Mouse (Mus musculus) embryonic fibroblast, embryonic 13.5 days (primary cell): ENCODE data around the gene Pdk1. TPM values are rescaled to one million over a fixed set of nuclear protein-coding genes. Genes with fewer than 3 reads are reported as not detected.

ENCODE experiments used
- H3K27ac ChIP-seq: 2 replicates; pipeline ENCODE4 v1.5.1; 2012; ENCODE audit warnings: low read length, control low read depth, inconsistent platforms; ENCODE audit not compliant: insufficient read depth
- H3K4me1 ChIP-seq: 2 replicates; pipeline ENCODE4 v1.6.1; 2011; ENCODE audit warnings: low read length; ENCODE audit not compliant: control insufficient read depth, insufficient read depth
- H3K4me3 ChIP-seq: 2 replicates; pipeline ENCODE4 v1.5.1; 2011; ENCODE audit warnings: mild to moderate bottlenecking, control low read depth, low read length; ENCODE audit not compliant: insufficient read depth
- CTCF ChIP-seq: IDR thresholded peaks from 2 replicates; pipeline ENCODE4 v1.5.1; 2011; ENCODE audit warnings: mild to moderate bottlenecking, control low read depth, low read length, moderate library complexity, borderline replicate concordance; ENCODE audit not compliant: insufficient read depth
- POLR2A ChIP-seq: IDR thresholded peaks from 2 replicates; pipeline ENCODE4 v1.6.1; 2011; ENCODE audit warnings: low read depth, mild to moderate bottlenecking, control low read depth, low read length, moderate library complexity
- polyA plus RNA-seq: library from polyadenylated mRNA; stranded (reverse); fragments of >200 nt; gene quantifications from 2 replicates; pipeline ENCODE4 v1.2.4, GENCODE M21; 2011; ENCODE audit warnings: low read depth; ENCODE audit not compliant: missing spikeins, insufficient read length

The Pdk1 gene
- polyA plus RNA-seq, 1 experiment = 32.7 TPM

DNA sequence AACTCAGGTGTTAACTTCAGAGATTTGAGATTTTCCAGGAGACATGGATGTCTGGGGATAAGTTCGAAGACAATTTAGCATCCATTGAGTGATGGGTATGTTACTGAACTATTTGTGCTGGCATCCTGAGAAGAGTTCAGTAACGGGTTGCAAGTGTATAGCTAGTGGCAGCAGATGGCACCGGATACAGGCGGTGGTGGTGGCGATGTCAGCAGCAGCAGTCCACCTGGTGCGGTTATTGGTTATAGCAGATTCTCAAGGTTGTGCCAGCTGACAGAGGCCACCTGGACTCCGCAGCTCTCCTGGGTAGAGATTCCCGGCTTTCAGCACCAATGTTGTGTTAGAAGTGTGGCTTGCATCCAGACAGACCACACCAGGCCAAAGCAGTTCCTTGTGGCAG is 61.0 kb downstream of the Pdk1 start:
- Histone ChIP-seq H3K4me1 (peaks cover 7% of the 10 kb centered on the region; the same call in 1 of the 2 replicates), H3K4me3 (no peak overlapping the region), H3K27ac (no peak overlapping the region)
- TF ChIP-seq CTCF = no peak
- TF ChIP-seq POLR2A = no peak

GRCm38 (mm10) chr2:71936711-71937110 is 63.7 kb downstream of the Pdk1 start:
- TF ChIP-seq POLR2A (no peak), CTCF (no peak)
- H3K4me3 ChIP-seq = no peak overlapping the region
- H3K27ac ChIP-seq = no peak overlapping the region
- H3K4me1 ChIP-seq = peaks cover 7% of the 10 kb centered on the region; the same call in 1 of the 2 replicates

DNA sequence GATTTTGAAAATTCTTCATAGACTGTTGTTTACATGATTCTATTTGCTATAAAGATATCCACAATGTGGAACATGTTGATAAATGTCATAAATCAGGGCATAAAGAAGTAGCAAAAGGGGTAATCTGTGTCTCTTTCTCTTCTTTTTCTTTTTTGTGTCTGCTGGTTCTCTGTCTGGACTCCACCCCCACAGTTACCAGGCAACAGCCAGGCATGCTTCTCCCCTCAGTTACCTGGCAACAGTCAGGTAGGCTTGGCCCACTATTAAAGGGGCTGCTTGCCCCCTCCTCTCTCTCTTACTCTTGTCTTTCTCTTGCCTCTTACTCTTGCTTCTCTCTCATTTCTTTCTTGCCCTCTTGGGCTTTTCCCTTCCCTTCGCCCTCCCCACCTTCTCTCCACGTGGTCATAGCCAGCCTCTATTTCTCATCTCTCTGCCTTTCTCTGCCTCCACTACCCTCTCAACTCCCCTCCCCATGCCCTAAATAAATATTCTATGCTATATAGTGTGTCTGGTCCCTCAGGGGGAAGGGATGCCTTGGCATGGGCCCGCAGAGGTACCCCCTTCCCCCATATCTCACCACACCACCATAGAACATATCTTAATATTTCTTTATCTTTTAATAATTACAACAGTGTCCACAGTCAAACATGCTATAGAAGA is 64.8 kb downstream of the Pdk1 start:
- TF ChIP-seq CTCF = no peak
- Histone ChIP-seq H3K27ac (no peak overlapping the region), H3K4me1 (peaks cover 7% of the 10 kb centered on the region; the same call in 1 of the 2 replicates), H3K4me3 (no peak overlapping the region)

DNA sequence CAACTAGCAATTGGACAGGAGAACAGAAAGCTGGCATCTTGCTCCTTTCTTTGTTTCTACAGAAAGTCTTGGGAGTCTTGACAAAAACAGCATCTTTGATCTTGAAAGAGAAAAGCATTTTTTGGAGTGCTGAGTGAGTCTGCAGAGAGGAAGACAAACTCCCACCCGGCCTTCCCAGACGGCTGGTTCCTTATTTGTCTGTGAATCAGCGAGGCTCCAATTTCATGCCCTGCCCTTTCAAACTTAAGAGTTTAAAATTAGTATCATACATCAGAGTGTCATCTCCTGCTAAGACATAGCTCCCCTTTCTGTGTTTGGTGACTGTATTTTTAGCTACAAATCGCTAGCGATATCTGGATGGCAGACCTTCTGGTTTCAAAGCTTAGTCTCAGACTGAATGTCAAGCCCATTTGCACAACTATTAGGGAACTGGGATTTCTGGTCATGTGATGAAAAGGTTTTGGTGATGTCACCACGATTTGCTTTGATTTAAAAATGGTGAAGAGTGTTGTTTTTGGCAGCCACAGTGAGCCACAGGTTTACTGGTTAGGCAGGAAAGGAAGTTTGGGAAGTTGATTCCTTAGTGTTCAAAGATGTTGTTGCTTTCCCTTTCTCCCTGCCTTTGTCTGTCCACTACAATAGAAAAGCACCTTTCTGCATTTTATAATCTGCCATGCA is 65.8 kb downstream of the Pdk1 start:
- no peak for TF ChIP-seq POLR2A
- no peak for TF ChIP-seq CTCF
- Histone ChIP-seq H3K4me3 (no peak overlapping the region), H3K27ac (peak overlapping the region; percentile 68), H3K4me1 (peaks cover 7% of the 10 kb centered on the region; the same call in 1 of the 2 replicates)

GRCm38 (mm10) chr2:71941005-71941720 is 68.1 kb downstream of the Pdk1 start:
- no peak overlapping the region for H3K4me3 ChIP-seq
- TF ChIP-seq POLR2A (no peak), CTCF (no peak)
- H3K4me1 ChIP-seq = peaks cover 7% of the 10 kb centered on the region; the same call in 1 of the 2 replicates
- H3K27ac ChIP-seq = no peak overlapping the region

DNA sequence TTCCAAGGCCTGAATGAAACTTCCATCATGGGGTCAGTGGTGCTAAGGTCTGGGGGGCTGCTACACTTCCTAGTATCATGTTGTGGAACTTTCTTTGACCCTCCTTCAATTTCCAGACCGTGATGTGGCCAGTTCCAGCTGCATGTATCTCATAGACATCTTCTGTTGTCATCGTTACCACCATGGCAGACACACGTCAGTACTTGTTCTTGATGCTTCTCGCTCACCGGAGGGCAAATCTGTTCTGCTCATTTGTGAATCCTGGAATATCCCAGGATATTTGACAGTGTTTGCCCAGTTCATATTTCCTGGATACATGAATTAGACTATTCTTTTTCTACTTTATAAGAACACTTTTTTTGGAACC is 68.7 kb downstream of the Pdk1 start:
- H3K4me1 ChIP-seq = peaks cover 7% of the 10 kb centered on the region; the same call in 1 of the 2 replicates
- no peak for TF ChIP-seq POLR2A
- no peak for TF ChIP-seq CTCF
- H3K27ac ChIP-seq = no peak overlapping the region
- H3K4me3 ChIP-seq = no peak overlapping the region

GRCm38 (mm10) chr2:71951212-71951611 is 78.2 kb downstream of the Pdk1 start:
- H3K4me3 ChIP-seq = no peak overlapping the region
- H3K27ac ChIP-seq = no peak overlapping the region
- H3K4me1 ChIP-seq = no peaks in the 10 kb centered on the region
- TF ChIP-seq CTCF (no peak), POLR2A (no peak)

Other genes starting within 250 kb of the Pdk1 start
- gene Itga6, start 127.6 kb upstream of the Pdk1 start, polyA plus RNA-seq = 21.9 and 24.0 TPM in 2 replicates
- gene Rapgef4, start 108.0 kb downstream of the Pdk1 start, polyA plus RNA-seq = not detected in 2 replicates